Mouse (Mus musculus): ENCODE data around the gene Gm10642.
A peak's percentile ranks its signal among the peaks of the same experiment; 100 is the strongest.

GRCm38 (mm10) chr9:70689926-70690325 lies 33.9 kb downstream of the Gm10642 start:
- TF ChIP-seq SIN3A (IDR thresholded peaks at IDR 0.05; ENCODE audit: low read length) (no peak), CHD2 (IDR thresholded peaks at IDR 0.05; ENCODE audit: low read length) (no peak), POLR2A (IDR thresholded peaks at IDR 0.05; ENCODE audit: low read depth, low read length) (no peak), PAX5 (IDR thresholded peaks at IDR 0.05; ENCODE audit: low read length) (no peak), HCFC1 (IDR thresholded peaks at IDR 0.05; ENCODE audit: low read depth, low read length) (no peak), CTCF (conservative IDR thresholded peaks at IDR 0.05 in 1 of 2, IDR thresholded peaks at IDR 0.05 in 1 of 2; ENCODE audit: low read depth in 2 of 2, low read length in 2 of 2) (no peak), ZKSCAN1 (IDR thresholded peaks at IDR 0.05; ENCODE audit: borderline replicate concordance, low read depth, low read length) (no peak), EP300 (IDR thresholded peaks at IDR 0.05; ENCODE audit: low read length) (peak; percentile 60), MEF2A (IDR thresholded peaks at IDR 0.05; ENCODE audit: borderline replicate concordance, low read depth, low read length) (no peak), USF1 (IDR thresholded peaks at IDR 0.05; ENCODE audit: low read depth, low read length) (no peak), ELF1 (IDR thresholded peaks at IDR 0.05; ENCODE audit: low read depth, low read length) (no peak), ETS1 (conservative IDR thresholded peaks at IDR 0.05; ENCODE audit: low read depth, low read length) (no peak)
